Mouse (Mus musculus) kidney, adult 18-20 months (tissue): ENCODE results near the gene Prss8.
"Not testable (repeated sequence)": the region's sequence is repeated elsewhere in the genome, so short reads cannot be mapped to it uniquely, and the experiment has no call there.

Experiments
- DNase-seq: peaks from one replicate; pipeline ENCODE4 v3.0.0; 2021

Prss8 gene

GRCm38 (mm10) chr7:127929923-127930322 lies at the start of gene Prss8:
Prss8 (minus strand) TSS chr7:127930104.
- peak; percentile 92 for DNase-seq

- no peak for DNase-seq
Observed at GRCm38 (mm10) chr7:127978856-127979255, 49.0 kb upstream of the Prss8 start.

DNA sequence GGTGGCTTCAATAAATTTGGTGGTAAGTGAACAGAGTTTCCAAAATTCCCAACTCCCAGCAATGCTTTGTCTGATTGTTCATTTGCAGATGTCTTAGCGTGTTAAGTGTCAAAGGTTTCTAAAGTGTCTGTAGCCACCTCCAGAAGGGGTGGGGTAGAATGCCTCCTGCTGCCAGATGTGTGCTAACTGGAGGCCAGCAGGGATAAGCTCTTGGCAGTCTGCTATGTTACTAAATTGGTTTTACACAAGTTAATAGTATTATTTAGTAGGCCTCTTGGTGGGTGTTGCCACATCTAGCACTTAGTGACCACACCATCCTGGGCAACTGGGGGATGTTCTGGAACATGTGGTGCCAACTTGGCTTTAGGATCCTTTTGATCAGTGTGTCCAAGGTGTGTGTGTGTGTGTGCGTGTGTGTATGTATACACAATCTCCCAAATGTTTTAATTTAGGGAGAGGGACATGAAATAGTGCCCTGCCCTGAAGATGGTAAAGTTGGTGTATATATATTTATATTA lies 44.6 kb upstream of the Prss8 start:
- DNase-seq = no peak

- peak; percentile 83 for DNase-seq
Observed at GRCm38 (mm10) chr7:127967922-127968828, 38.3 kb upstream of the Prss8 start.

- peak; percentile 97 for DNase-seq
Observed at GRCm38 (mm10) chr7:127967004-127967921, 37.4 kb upstream of the Prss8 start, which contains the start of gene Fus. Fus (plus strand) TSS chr7:127967457.

DNA sequence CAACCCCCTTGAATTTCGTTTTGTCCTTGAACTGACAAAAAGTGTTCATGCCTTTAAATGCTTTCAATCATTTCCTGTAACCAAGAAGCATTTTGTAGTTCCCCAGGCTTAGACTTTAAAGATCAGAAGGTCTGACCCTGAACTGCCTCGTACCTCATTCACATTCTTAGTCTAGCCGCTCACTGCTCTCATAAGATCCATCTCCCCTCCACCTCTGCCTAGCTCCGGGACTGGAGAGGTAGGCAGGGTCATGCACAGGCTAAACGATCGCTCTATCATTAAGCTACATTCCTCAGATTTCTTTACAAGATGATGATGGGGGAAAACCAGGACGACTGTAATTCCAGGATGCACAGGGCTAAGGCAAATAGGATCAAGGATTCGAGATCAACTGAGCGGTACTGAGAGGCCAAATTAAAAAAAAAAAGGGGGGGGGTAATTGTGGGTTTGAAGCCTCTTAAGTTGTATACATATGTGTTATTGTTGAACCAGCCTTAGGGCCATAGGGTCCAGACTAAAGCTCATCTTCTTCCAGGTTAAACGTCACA lies 36.5 kb upstream of the Prss8 start:
- DNase-seq = peak; percentile 19

- peak; percentile 21 for DNase-seq
Observed at GRCm38 (mm10) chr7:127959364-127959763, 29.5 kb upstream of the Prss8 start.

DNA sequence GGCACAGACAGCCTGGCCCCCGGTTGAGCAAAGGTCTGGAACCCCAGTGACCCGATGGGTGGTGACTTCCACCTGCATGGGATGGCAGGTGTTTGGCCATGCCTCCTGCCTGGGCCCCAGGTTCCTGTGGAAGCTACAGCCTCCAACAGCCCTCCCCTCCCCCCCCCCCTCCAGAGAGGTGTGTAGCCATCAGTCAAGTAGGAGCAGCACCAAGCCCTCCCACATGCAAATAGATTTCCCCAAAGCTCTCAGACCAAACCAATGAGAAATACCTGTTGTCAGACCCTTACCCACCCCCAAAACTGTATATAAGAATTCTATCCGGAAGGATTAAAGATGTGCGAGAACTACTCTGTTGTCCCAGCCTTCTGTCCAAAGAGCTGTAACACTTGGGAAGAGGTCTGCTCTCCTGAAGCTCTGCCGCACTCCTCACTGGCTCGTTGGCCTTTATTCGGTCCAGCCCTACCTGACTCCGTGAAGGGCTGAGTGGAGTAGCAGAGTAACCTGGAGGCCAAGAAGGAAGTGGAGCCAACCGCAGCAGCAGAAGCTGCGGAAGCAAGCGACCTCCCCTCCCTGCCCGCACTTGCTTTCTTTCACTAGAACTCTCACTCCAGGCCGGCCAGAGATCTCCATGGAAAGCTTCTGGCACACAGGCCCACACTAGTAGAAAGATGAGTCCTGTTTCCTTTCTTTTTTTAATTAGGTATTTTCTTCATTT lies 23.1 kb upstream of the Prss8 start:
- DNase-seq = no peak

GRCm38 (mm10) chr7:127946470-127947023 lies 16.6 kb upstream of the Prss8 start, which contains the start of gene Prss36:
Prss36 (minus strand) TSS chr7:127946725.
- DNase-seq = no peak

DNA sequence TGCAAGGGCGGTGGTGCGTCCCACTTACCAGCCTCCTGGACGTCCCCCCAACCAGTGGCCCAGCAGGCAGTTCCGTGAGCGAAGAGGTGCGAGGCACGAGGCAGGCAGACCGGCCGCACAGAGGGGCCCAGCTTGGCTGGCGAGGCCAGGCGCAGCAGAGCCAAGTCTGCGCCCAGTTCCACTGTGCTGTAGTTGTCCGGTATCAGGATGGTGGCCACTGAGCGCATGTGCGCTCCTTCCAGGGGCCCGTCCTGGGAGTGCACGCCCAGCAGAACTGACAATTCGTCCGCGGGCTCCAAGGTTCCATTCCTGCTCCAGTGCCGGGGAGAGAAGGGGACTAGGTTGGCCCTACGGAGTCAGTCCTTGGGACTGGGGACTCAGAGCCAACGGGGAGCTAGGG lies 14.7 kb upstream of the Prss8 start:
- no peak for DNase-seq

GRCm38 (mm10) chr7:127942097-127942496 lies 12.2 kb upstream of the Prss8 start:
- not testable (repeated sequence) for DNase-seq

DNA sequence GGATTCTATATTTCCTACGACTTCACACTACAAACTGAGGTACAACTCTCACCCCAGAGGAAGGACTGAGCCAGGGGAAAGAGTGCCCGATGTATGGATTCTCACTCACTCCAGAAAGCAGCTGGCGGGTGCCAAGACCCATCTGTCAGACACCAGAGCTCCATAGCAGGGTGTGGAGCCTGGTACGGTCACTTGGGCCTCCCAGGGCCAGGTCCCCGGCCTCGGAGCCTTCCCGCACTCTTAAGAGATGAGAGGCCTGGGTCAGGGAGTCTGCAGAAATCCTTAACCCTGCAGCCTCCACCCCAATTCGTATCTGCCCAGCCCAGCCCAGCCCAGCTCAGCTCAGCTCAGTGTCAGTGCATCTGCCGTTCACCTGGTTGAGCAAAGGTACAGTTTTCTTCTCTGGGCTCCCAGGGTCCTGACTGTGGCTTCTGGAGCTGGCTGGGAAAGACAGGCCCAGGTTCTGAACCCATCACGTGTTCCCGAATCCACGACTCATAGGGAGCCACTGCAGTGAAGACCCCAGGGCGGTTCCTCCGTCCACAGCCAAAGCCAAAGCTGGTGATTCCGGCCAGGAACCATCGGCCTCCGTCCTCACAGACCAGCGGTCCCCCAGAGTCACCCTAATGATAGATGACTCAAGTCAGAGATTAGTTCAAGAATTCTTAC lies 6.4 kb upstream of the Prss8 start:
- DNase-seq = no peak

GRCm38 (mm10) chr7:127935748-127936159 lies 5.8 kb upstream of the Prss8 start:
- no peak for DNase-seq

GRCm38 (mm10) chr7:127935028-127935722 lies 5.3 kb upstream of the Prss8 start:
- DNase-seq = peak; percentile 96

GRCm38 (mm10) chr7:127934075-127934474 lies 4.2 kb upstream of the Prss8 start:
- no peak for DNase-seq

GRCm38 (mm10) chr7:127932273-127933031 lies 2.5 kb upstream of the Prss8 start:
- DNase-seq = peak; percentile 48

GRCm38 (mm10) chr7:127931351-127932135 lies 1.6 kb upstream of the Prss8 start:
- peak; percentile 74 for DNase-seq

DNA sequence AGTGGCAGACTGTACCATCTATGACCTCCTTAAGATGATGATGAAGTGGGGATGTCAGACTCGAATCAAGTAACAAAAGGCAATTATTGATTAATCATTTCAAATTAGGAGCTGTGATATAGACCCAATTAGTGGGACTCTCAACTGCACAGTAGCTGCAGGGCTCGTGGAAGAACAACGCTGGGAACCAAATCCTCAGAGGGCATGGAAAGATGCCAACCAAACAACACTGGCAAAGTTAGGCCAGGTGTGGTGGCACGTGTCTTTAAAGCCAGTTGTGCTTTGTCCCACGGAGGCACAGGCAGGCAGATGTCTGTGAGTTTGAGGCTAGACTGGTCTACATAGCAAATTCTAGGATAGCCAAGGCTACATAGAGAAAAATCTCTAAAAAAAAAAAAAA lies 732 bp upstream of the Prss8 start:
- peak; percentile 25 for DNase-seq

GRCm38 (mm10) chr7:127928596-127928995 lies 1.3 kb downstream of the Prss8 start:
- DNase-seq = peak; percentile 58
